8 mouse cellular contexts compared by ENCODE assay signal in genomic region chr9:53829081-53829865, GRCm38 (mm10). TPM values are rescaled to one million over a fixed set of nuclear protein-coding genes. Genes with fewer than 3 reads are reported as not detected.
DNase-seq lines count a peak whose midpoint lies in the region; ATAC-seq lines count a peak whose summit lies in the region.

No protein-coding gene starts in this region.

- peak; percentile 88 for ATAC-seq in frontal cortex, adult (ENCODE audit: low TSS enrichment)
- ATAC-seq in limb, embryonic 11.5 days (ENCODE audit: insufficient number of reproducible peaks, low FRiP score, low TSS enrichment, low read depth): no peak
- peak; percentile 58 for ATAC-seq in midbrain, embryonic 13.5 days

- no peaks in the 10 kb centered on the region for H3K36me3 ChIP-seq in limb, embryonic 11.5 days (ENCODE audit: control insufficient read depth, insufficient read depth, low read length)
- H3K36me3 ChIP-seq in midbrain, embryonic 13.5 days: no peaks in the 10 kb centered on the region

- H3K9ac ChIP-seq in limb, embryonic 11.5 days (ENCODE audit: low read length): peak overlapping the region; percentile 45
- H3K9ac ChIP-seq in midbrain, embryonic 13.5 days (replicated peaks): peak overlapping the region; percentile 69

- WGBS in limb, embryonic 11.5 days: 22% methylated on average over 14 of the region's 14 CpGs
- 21% methylated on average over 14 of the region's 14 CpGs for WGBS in midbrain, embryonic 13.5 days

- peak overlapping the region; percentile 43 for H3K4me2 ChIP-seq in limb, embryonic 11.5 days (ENCODE audit: low read depth, severe bottlenecking)
- peak overlapping the region; percentile 60 for H3K4me2 ChIP-seq in midbrain, embryonic 13.5 days (replicated peaks)

- DNase-seq in urinary bladder, postnatal 14 days (ENCODE audit: low spot score): peak; percentile 26
- DNase-seq in urinary bladder, adult 2 months (ENCODE audit: low spot score): no peak
- peak; percentile 62 for DNase-seq in cerebellum, adult 9-10 months
- DNase-seq in kidney, adult 18-20 months: peak; percentile 46
- peak; percentile 70 for DNase-seq in limb, embryonic 11.5 days (ENCODE audit: low spot score)
- peak; percentile 38 for DNase-seq in thymus, postnatal 0 days (ENCODE audit: low spot score)

- peak overlapping the region; percentile 29; the same call in 1 of the 2 replicates for H3K4me3 ChIP-seq in limb, embryonic 11.5 days (ENCODE audit: low read depth, low read length)
- peak overlapping the region; percentile 50 for H3K4me3 ChIP-seq in midbrain, embryonic 13.5 days (replicated peaks)

- no peaks in the 10 kb centered on the region for H3K9me3 ChIP-seq in limb, embryonic 11.5 days (ENCODE audit: control insufficient read depth, low read length)
- H3K9me3 ChIP-seq in midbrain, embryonic 13.5 days: no peaks in the 10 kb centered on the region

- H3K27ac ChIP-seq in limb, embryonic 11.5 days (replicated peaks; ENCODE audit: low read depth, low read length): no peak overlapping the region
- H3K27ac ChIP-seq in midbrain, embryonic 13.5 days: peak overlapping the region; percentile 64

- H3K4me1 ChIP-seq in limb, embryonic 11.5 days (ENCODE audit: control insufficient read depth, insufficient read depth, low read length): no peaks in the 10 kb centered on the region
- H3K4me1 ChIP-seq in midbrain, embryonic 13.5 days (replicated peaks): peaks cover 5% of the 10 kb centered on the region; the same call in 1 of the 2 replicates

- H3K27me3 ChIP-seq in limb, embryonic 11.5 days (ENCODE audit: control insufficient read depth, insufficient read depth, low read length): no peaks in the 10 kb centered on the region
- H3K27me3 ChIP-seq in midbrain, embryonic 13.5 days: 0 out of 2 replicates have a peak, but pooled peaks cover 5% of the 10 kb centered on the region

RNA-seq across cellular contexts. Expression of gene Sln, which starts 20.7 kb away (rescaled TPM):
- not detected in 2 replicates for polyA plus RNA-seq in urinary bladder, adult 2 months (2012; rRNA removed)
- 0.67 and 1.1 TPM in 2 replicates for polyA plus RNA-seq in limb, embryonic 11.5 days (2014; fragmentation: Nextera tagmentation; extraction: Ambion mirVana)
- polyA plus RNA-seq in midbrain, embryonic 13.5 days (2015; fragmentation: Nextera tagmentation; extraction: Ambion mirVana): 0.16 TPM in 1 of 2 replicates, not detected in the other
- 2.5 and 3.5 TPM in 2 replicates for polyA plus RNA-seq in thymus, postnatal 0 days (2015; fragmentation: Nextera tagmentation; extraction: Ambion mirVana)

RNA-seq across cellular contexts. Expression of gene Slc35f2, which starts 57.9 kb away (rescaled TPM):
- polyA plus RNA-seq in urinary bladder, adult 2 months (2012; rRNA removed): 6.5 and 7.0 TPM in 2 replicates
- 5.3 and 6.5 TPM in 2 replicates for polyA plus RNA-seq in limb, embryonic 11.5 days (2014; fragmentation: Nextera tagmentation; extraction: Ambion mirVana)
- polyA plus RNA-seq in midbrain, embryonic 13.5 days (2015; fragmentation: Nextera tagmentation; extraction: Ambion mirVana): 3.6 and 3.9 TPM in 2 replicates
- polyA plus RNA-seq in thymus, postnatal 0 days (2015; fragmentation: Nextera tagmentation; extraction: Ambion mirVana): 8.8 and 9.4 TPM in 2 replicates
